Mouse (Mus musculus) frontal cortex, postnatal 14 days (tissue): ENCODE data around the gene Manf.

ENCODE experiments used
- DNase-seq, 2 experiments: peaks; one replicate each; pipeline ENCODE4 v3.0.0; 2022; ENCODE audit warnings: low spot score in 2 of 2

Gene Manf

GRCm38 (mm10) chr9:106891829-106892551, at the start of gene Manf:
Manf (minus strand) TSS chr9:106891979.
- peak; percentile 98 for DNase-seq

GRCm38 (mm10) chr9:106934998-106935397, 43.2 kb upstream of the Manf start:
- no peak for DNase-seq

- DNase-seq: no peak
Measured at GRCm38 (mm10) chr9:106914878-106915277, 23.1 kb upstream of the Manf start.

GRCm38 (mm10) chr9:106913759-106914158, 22.0 kb upstream of the Manf start:
- no peak for DNase-seq

- DNase-seq: no peak
Measured at GRCm38 (mm10) chr9:106911624-106912023, 19.8 kb upstream of the Manf start.

- DNase-seq: no peak
Measured at GRCm38 (mm10) chr9:106908715-106909114, 16.9 kb upstream of the Manf start.

GRCm38 (mm10) chr9:106908174-106908573, 16.4 kb upstream of the Manf start:
- no peak for DNase-seq

- no peak for DNase-seq
Measured at GRCm38 (mm10) chr9:106906597-106906996, 14.8 kb upstream of the Manf start.

GRCm38 (mm10) chr9:106903791-106904134, 12.0 kb upstream of the Manf start:
- no peak for DNase-seq

- no peak for DNase-seq
Measured at GRCm38 (mm10) chr9:106903099-106903790, 11.5 kb upstream of the Manf start.

GRCm38 (mm10) chr9:106901596-106901995, 9.8 kb upstream of the Manf start:
- no peak for DNase-seq

- no peak for DNase-seq
Measured at GRCm38 (mm10) chr9:106898901-106899300, 7.1 kb upstream of the Manf start.

GRCm38 (mm10) chr9:106893327-106893726, 1.5 kb upstream of the Manf start:
- no peak for DNase-seq

- DNase-seq: no peak
Measured at GRCm38 (mm10) chr9:106892552-106892875, 735 bp upstream of the Manf start.

GRCm38 (mm10) chr9:106891341-106891741, 438 bp downstream of the Manf start:
- DNase-seq: no peak

GRCm38 (mm10) chr9:106890496-106891240, 1.1 kb downstream of the Manf start:
- no peak for DNase-seq

- DNase-seq: no peak
Measured at GRCm38 (mm10) chr9:106889321-106889720, 2.5 kb downstream of the Manf start.

- no peak for DNase-seq
Measured at GRCm38 (mm10) chr9:106888346-106888745, 3.4 kb downstream of the Manf start.

GRCm38 (mm10) chr9:106886828-106887702, 4.7 kb downstream of the Manf start, which contains the start of gene Rbm15b:
Rbm15b (minus strand) TSS chr9:106887428.
- DNase-seq: peak; percentile 96 to 98

GRCm38 (mm10) chr9:106885901-106886731, 5.7 kb downstream of the Manf start:
- DNase-seq: peak in 1 of 2 experiments; percentile 42
